In genomic region chr16:97535808-97536413, GRCm38 (mm10) we compare ENCODE assay signal across 8 mouse cellular contexts. TPM values are rescaled to one million over a fixed set of nuclear protein-coding genes. Genes with fewer than 3 reads are reported as not detected.
A peak's percentile ranks its signal among the peaks of the same experiment; 100 is the strongest.
DNase-seq lines count a peak whose midpoint lies in the region; ATAC-seq and TF ChIP-seq lines count a peak whose summit lies in the region.

No protein-coding gene starts in this region.

- TF ChIP-seq CTCF in forebrain, postnatal 0 days (IDR thresholded peaks at IDR 0.05; ENCODE audit: low read depth) = no peak
- TF ChIP-seq CTCF in liver, embryonic 14.5 days (IDR thresholded peaks at IDR 0.05; ENCODE audit: low read depth) = no peak

- intact Hi-C loops in heart, postnatal 25 days (cut with DNase I) = no loop called here

- no peaks in the 10 kb centered on the region; the same call in 1 of the 2 replicates for H3K4me1 ChIP-seq in forebrain, postnatal 0 days (ENCODE audit: insufficient read depth)
- H3K4me1 ChIP-seq in liver, embryonic 14.5 days (replicated peaks; ENCODE audit: control insufficient read depth in 2 of 2, insufficient read depth in 2 of 2, low read length in 1 of 2) = peaks cover 0 to 7% of the 10 kb centered on the region in 2 experiments; a peak in 1 of 4 replicates
- peaks cover 30% of the 10 kb centered on the region for H3K4me1 ChIP-seq in stomach, embryonic 15.5 days

- no peak overlapping the region for H3K9ac ChIP-seq in forebrain, postnatal 0 days
- no peak overlapping the region for H3K9ac ChIP-seq in liver, embryonic 14.5 days (replicated peaks)
- H3K9ac ChIP-seq in stomach, embryonic 15.5 days = no peak overlapping the region

- no peak for TF ChIP-seq EP300 in liver, embryonic 14.5 days (IDR thresholded peaks at IDR 0.05; ENCODE audit: low read depth)

- 9% methylated on average over 3 of the region's 3 CpGs for WGBS in forebrain, postnatal 0 days
- 13% methylated on average over 3 of the region's 3 CpGs for WGBS in liver, embryonic 14.5 days (ENCODE audit: insufficient replicate concordance)
- WGBS in stomach, embryonic 15.5 days = 2% methylated on average over 3 of the region's 3 CpGs

- TF ChIP-seq POLR2A in myocyte (IDR thresholded peaks at IDR 0.05; ENCODE audit: insufficient read length, low read depth) = no peak

- no peaks in the 10 kb centered on the region for H3K36me3 ChIP-seq in forebrain, postnatal 0 days (ENCODE audit: insufficient read depth)
- no peaks in the 10 kb centered on the region for H3K36me3 ChIP-seq in liver, embryonic 14.5 days (replicated peaks; ENCODE audit: control insufficient read depth, insufficient read depth, low read depth)
- no peaks in the 10 kb centered on the region for H3K36me3 ChIP-seq in myocyte (ENCODE audit: control insufficient read depth, insufficient read depth)
- no peaks in the 10 kb centered on the region for H3K36me3 ChIP-seq in stomach, embryonic 15.5 days

- H3K4me2 ChIP-seq in forebrain, postnatal 0 days (ENCODE audit: low read depth) = peak overlapping the region; percentile 19; the same call in 1 of the 2 replicates
- peak overlapping the region; percentile 51 for H3K4me2 ChIP-seq in liver, embryonic 14.5 days (ENCODE audit: low read depth)
- H3K4me2 ChIP-seq in myocyte (ENCODE audit: low read depth) = peak overlapping the region; percentile 83
- peak overlapping the region; percentile 53 for H3K4me2 ChIP-seq in stomach, embryonic 15.5 days

- H3K27me3 ChIP-seq in forebrain, postnatal 0 days (ENCODE audit: insufficient read depth, low read length) = no peaks in the 10 kb centered on the region
- H3K27me3 ChIP-seq in liver, embryonic 14.5 days (ENCODE audit: control insufficient read depth, insufficient read depth, low read length) = no peaks in the 10 kb centered on the region
- H3K27me3 ChIP-seq in myocyte (ENCODE audit: control insufficient read depth, insufficient read depth, insufficient read length) = no peaks in the 10 kb centered on the region
- no peaks in the 10 kb centered on the region for H3K27me3 ChIP-seq in stomach, embryonic 15.5 days (replicated peaks)

- H3K79me2 ChIP-seq in myocyte (ENCODE audit: control insufficient read depth, insufficient read depth) = no peaks in the 10 kb centered on the region

- no peak overlapping the region for H3K4me3 ChIP-seq in forebrain, postnatal 0 days (ENCODE audit: low read depth, low read length)
- no peak overlapping the region; a peak in 1 of 4 replicates for H3K4me3 ChIP-seq in liver, embryonic 14.5 days (ENCODE audit: insufficient read depth in 1 of 2, low read depth in 2 of 2, low read length in 2 of 2)
- peak overlapping the region; percentile 13 for H3K4me3 ChIP-seq in myocyte
- peak overlapping the region; percentile 23 for H3K4me3 ChIP-seq in stomach, embryonic 15.5 days (replicated peaks)

- DNase-seq in A20 (ENCODE audit: low read depth, low spot score) = peak; percentile 31
- peak; percentile 47 for DNase-seq in adrenal gland, postnatal 25 days
- peak; percentile 39 for DNase-seq in forebrain, postnatal 0 days
- DNase-seq in heart, postnatal 25 days (ENCODE audit: low spot score) = peak; percentile 48
- peak; percentile 68 to 76 for DNase-seq in kidney, postnatal 4 days
- DNase-seq in liver, embryonic 14.5 days (ENCODE audit: low read depth in 3 of 3, low spot score in 3 of 3) = peak in 1 of 3 experiments; percentile 19

- peak overlapping the region; percentile 62 for H3K27ac ChIP-seq in forebrain, postnatal 0 days (ENCODE audit: low read depth, low read length)
- peak overlapping the region; percentile 48; the same call in 1 of the 2 replicates for H3K27ac ChIP-seq in liver, embryonic 14.5 days
- peak overlapping the region; percentile 90 for H3K27ac ChIP-seq in stomach, embryonic 15.5 days

- no peaks in the 10 kb centered on the region for H3K9me3 ChIP-seq in forebrain, postnatal 0 days (ENCODE audit: low read length)
- H3K9me3 ChIP-seq in liver, embryonic 14.5 days (ENCODE audit: control insufficient read depth, low read length) = no peaks in the 10 kb centered on the region
- H3K9me3 ChIP-seq in stomach, embryonic 15.5 days = no peaks in the 10 kb centered on the region

- peak; percentile 81 for ATAC-seq in forebrain, postnatal 0 days
- peak; percentile 61 for ATAC-seq in liver, embryonic 14.5 days (ENCODE audit: insufficient read depth)
- ATAC-seq in stomach, embryonic 15.5 days (ENCODE audit: insufficient read depth, low FRiP score, low read depth) = peak; percentile 82

- no peak overlapping the region for H3ac ChIP-seq in myocyte (ENCODE audit: control insufficient read depth, insufficient read length)

TF ChIP-seq in myocyte, 11 proteins besides CTCF, POLR2A, EP300 and RAD21:
- no peak for TF ChIP-seq SRF (IDR thresholded peaks at IDR 0.05; ENCODE audit: control insufficient read depth, insufficient read length, low read depth)
- no peak for TF ChIP-seq REST (IDR thresholded peaks at IDR 0.05; ENCODE audit: insufficient read depth, insufficient read length)
- no peak for TF ChIP-seq USF1 (IDR thresholded peaks at IDR 0.05; ENCODE audit: low read depth)

RNA-seq across cellular contexts. Expression of gene Fam3b, which starts 21.3 kb away (rescaled TPM):
- not detected in 2 replicates for total RNA-seq in adrenal gland, postnatal 25 days (2021)
- total RNA-seq in forebrain, postnatal 0 days (2014; rRNA removed) = not detected in 2 replicates
- not detected in 2 replicates for polyA plus RNA-seq in forebrain, postnatal 0 days (2015; fragmentation: Nextera tagmentation; extraction: Ambion mirVana)
- total RNA-seq in heart, postnatal 25 days (2021) = not detected
- not detected in 2 replicates for polyA plus RNA-seq in liver, embryonic 14.5 days (2012; rRNA removed)
- 0.14 TPM in 1 of 2 replicates, not detected in the other for polyA plus RNA-seq in liver, embryonic 14.5 days (2014; fragmentation: Nextera tagmentation; extraction: Ambion mirVana)
- not detected for polyA plus RNA-seq in myocyte (2012; fragmentation: generic; extraction: Trizol)
- polyA plus RNA-seq in stomach, embryonic 15.5 days (2015; fragmentation: Nextera tagmentation; extraction: Ambion mirVana) = 1.2 and 2.5 TPM in 2 replicates

Comparison
In these comparisons a context has a peak if more than half of its experiments do, and no peak if none do; other contexts are left out.
1. H3K4me2 ChIP-seq: peak in every context shown above with its lines; median percentile 83 in myocyte; 53 in stomach, embryonic 15.5 days; 51 in liver, embryonic 14.5 days; 19 in forebrain, postnatal 0 days.
2. H3K4me3 ChIP-seq: peak in myocyte (single experiment) and stomach, embryonic 15.5 days (single experiment); none in forebrain, postnatal 0 days (single experiment) and liver, embryonic 14.5 days (0 of 2).
3. Peak in every context shown above with its lines, with median percentiles within 50 percentile points of each other: ATAC-seq and H3K27ac ChIP-seq.